Mouse (Mus musculus) stomach, postnatal 0 days (tissue): Measurements from ENCODE around the gene Qpct. TPM values are rescaled to one million over a fixed set of nuclear protein-coding genes. Genes with fewer than 3 reads are reported as not detected.
"Not testable (repeated sequence)": the region's sequence is repeated elsewhere in the genome, so short reads cannot be mapped to it uniquely, and the experiment has no call there.

Experiments used
- ATAC-seq: fragments of 200-750 bp; cut with Nextera tagmentation; 2 replicates; pipeline ENCODE4 v1.8.0; 2017; ENCODE audit not compliant: low FRiP score, low TSS enrichment
- DNase-seq: peaks from one replicate; pipeline ENCODE4 v3.0.0-alpha.2; 2016; ENCODE audit warnings: low spot score
- H3K27ac ChIP-seq: fragments of 300-500 bp; sonication (generic); replicated peaks from 2 replicates; pipeline ENCODE4 v1.5.1; 2014; ENCODE audit warnings: mild to moderate bottlenecking, control low read depth
- H3K27me3 ChIP-seq: fragments of 300-500 bp; sonication (generic); 2 replicates; pipeline ENCODE4 v1.6.1; 2014; ENCODE audit warnings: low read length; ENCODE audit not compliant: control insufficient read depth, insufficient read depth
- H3K36me3 ChIP-seq: fragments of 300-500 bp; sonication (generic); 2 replicates; pipeline ENCODE4 v1.6.1; 2014; ENCODE audit warnings: low read length, mixed read lengths; ENCODE audit not compliant: control insufficient read depth, insufficient read depth
- H3K4me1 ChIP-seq: fragments of 300-500 bp; sonication (generic); replicated peaks from 2 replicates; pipeline ENCODE4 v1.6.1; 2014; ENCODE audit warnings: antibody characterized with exemption; ENCODE audit not compliant: control insufficient read depth, insufficient read depth
- H3K4me2 ChIP-seq: fragments of 300-500 bp; sonication (generic); replicated peaks from 2 replicates; pipeline ENCODE4 v1.6.1; 2014; ENCODE audit warnings: low read depth, mild to moderate bottlenecking, control low read depth, moderate library complexity
- H3K4me3 ChIP-seq: fragments of 300-500 bp; sonication (generic); 2 replicates; pipeline ENCODE4 v1.5.1; 2014; ENCODE audit warnings: low read depth, low read length, control low read depth
- H3K9ac ChIP-seq: fragments of 300-500 bp; sonication (generic); 2 replicates; pipeline ENCODE4 v1.6.1; 2014; ENCODE audit warnings: mild to moderate bottlenecking, low read length, control low read depth, mixed read lengths
- H3K9me3 ChIP-seq: fragments of 300-500 bp; sonication (generic); 2 replicates; pipeline ENCODE4 v1.6.1; 2016; ENCODE audit warnings: low read length; ENCODE audit not compliant: control insufficient read depth
- CTCF ChIP-seq: IDR thresholded peaks from 2 replicates; pipeline ENCODE4 v1.5.1; 2016; ENCODE audit warnings: antibody characterized with exemption, low read depth, mild to moderate bottlenecking, moderate library complexity
- EP300 ChIP-seq: optimal IDR thresholded peaks from 2 replicates; pipeline ENCODE3; 2016; ENCODE audit warnings: antibody characterized with exemption
- WGBS: fragments of 180-500 bp; shearing (Covaris S2); extraction: QIAGEN DNeasy Blood & Tissue Kit; methylation state at CpG from one replicate; pipeline ENCODE4 v1.1.7; 2014; 5-methylcytosine and 5-hydroxymethylcytosine counted together
- polyA plus RNA-seq: library from polyadenylated mRNA; unstranded; fragments of >200 nt; fragmentation: Nextera tagmentation; extraction: Ambion mirVana; gene quantifications from 2 replicates; pipeline ENCODE4 v1.2.1, GENCODE M21; 2015

Gene Qpct
- polyA plus RNA-seq, 1 experiment from 2014 or later = 23.6 TPM

GRCm38 (mm10) chr17:79108238-79108637, 56.5 kb downstream of the Qpct start:
- H3K27ac ChIP-seq = no peak overlapping the region
- no peak for DNase-seq
- no peak overlapping the region for H3K4me2 ChIP-seq
- H3K36me3 ChIP-seq = no peaks in the 10 kb centered on the region
- ATAC-seq = no peak
- no peak overlapping the region for H3K9ac ChIP-seq
- TF ChIP-seq EP300 = no peak
- no peak for TF ChIP-seq CTCF
- H3K4me1 ChIP-seq = no peaks in the 10 kb centered on the region
- WGBS = 73% methylated on average over 6 of the region's 6 CpGs
- no peak overlapping the region for H3K4me3 ChIP-seq
- H3K27me3 ChIP-seq = no peaks in the 10 kb centered on the region
- no peaks in the 10 kb centered on the region for H3K9me3 ChIP-seq

GRCm38 (mm10) chr17:79109576-79109975, 57.9 kb downstream of the Qpct start:
- Histone ChIP-seq H3K9me3 (no peaks in the 10 kb centered on the region), H3K9ac (no peak overlapping the region), H3K36me3 (no peaks in the 10 kb centered on the region), H3K4me2 (no peak overlapping the region), H3K27ac (no peak overlapping the region), H3K4me1 (no peaks in the 10 kb centered on the region), H3K4me3 (no peak overlapping the region), H3K27me3 (no peaks in the 10 kb centered on the region)
- TF ChIP-seq CTCF = no peak
- TF ChIP-seq EP300 = no peak
- no peak for DNase-seq
- ATAC-seq = no peak
- 70% methylated on average over 9 of the region's 9 CpGs for WGBS

- TF ChIP-seq CTCF = peak; percentile 95
- TF ChIP-seq EP300 = no peak
- no peaks in the 10 kb centered on the region for H3K9me3 ChIP-seq
- no peaks in the 10 kb centered on the region for H3K4me1 ChIP-seq
- peak; percentile 54 for DNase-seq
- no peak for ATAC-seq
- H3K4me2 ChIP-seq = no peak overlapping the region
- H3K27ac ChIP-seq = no peak overlapping the region
- 8% methylated on average over 5 of the region's 5 CpGs for WGBS
- H3K9ac ChIP-seq = no peak overlapping the region
- H3K27me3 ChIP-seq = no peaks in the 10 kb centered on the region
- H3K36me3 ChIP-seq = no peaks in the 10 kb centered on the region
- H3K4me3 ChIP-seq = no peak overlapping the region
Observed at GRCm38 (mm10) chr17:79110936-79111348, 59.2 kb downstream of the Qpct start.

GRCm38 (mm10) chr17:79115248-79115647, 63.5 kb downstream of the Qpct start:
- not testable (repeated sequence) for H3K27ac ChIP-seq, H3K4me1 ChIP-seq, H3K36me3 ChIP-seq, H3K9ac ChIP-seq, ATAC-seq, H3K9me3 ChIP-seq, H3K27me3 ChIP-seq, H3K4me2 ChIP-seq, H3K4me3 ChIP-seq
- DNase-seq = peak; percentile 42
- TF ChIP-seq CTCF = peak; percentile 52
- WGBS = 53% methylated on average over 9 of the region's 9 CpGs

GRCm38 (mm10) chr17:79119066-79119465, 67.4 kb downstream of the Qpct start:
- H3K4me1 ChIP-seq = no peaks in the 10 kb centered on the region
- H3K27me3 ChIP-seq = no peaks in the 10 kb centered on the region
- no peaks in the 10 kb centered on the region for H3K36me3 ChIP-seq
- WGBS = 85% methylated on average over 1 of the region's 1 CpGs
- ATAC-seq (no peak), DNase-seq (no peak)
- H3K4me3 ChIP-seq = no peak overlapping the region
- H3K9ac ChIP-seq = no peak overlapping the region
- H3K4me2 ChIP-seq = no peak overlapping the region
- H3K9me3 ChIP-seq = no peaks in the 10 kb centered on the region
- TF ChIP-seq CTCF (no peak), EP300 (no peak)
- H3K27ac ChIP-seq = no peak overlapping the region

GRCm38 (mm10) chr17:79120269-79120668, 68.6 kb downstream of the Qpct start:
- DNase-seq (no peak), ATAC-seq (no peak)
- H3K9me3 ChIP-seq = no peaks in the 10 kb centered on the region
- H3K4me1 ChIP-seq = no peaks in the 10 kb centered on the region
- no peaks in the 10 kb centered on the region for H3K27me3 ChIP-seq
- no peak overlapping the region for H3K27ac ChIP-seq
- no peak overlapping the region for H3K4me3 ChIP-seq
- no peak for TF ChIP-seq CTCF
- TF ChIP-seq EP300 = no peak
- no peak overlapping the region for H3K4me2 ChIP-seq
- 78% methylated on average over 3 of the region's 3 CpGs for WGBS
- H3K36me3 ChIP-seq = no peaks in the 10 kb centered on the region
- no peak overlapping the region for H3K9ac ChIP-seq
